Mouse (Mus musculus) embryonic facial prominence, embryonic 14.5 days (tissue): ENCODE results near the gene Ephx1. TPM values are rescaled to one million over a fixed set of nuclear protein-coding genes. Genes with fewer than 3 reads are reported as not detected.

Experiments
- ATAC-seq: fragments of 200-750 bp; cut with Nextera tagmentation; 2 replicates; pipeline ENCODE4 v1.8.0; 2017; ENCODE audit warnings: low read depth, moderate number of reproducible peaks, moderate TSS enrichment
- DNase-seq: peaks from one replicate; pipeline ENCODE4 v3.0.0-alpha.2; 2015; ENCODE audit warnings: low spot score
- H3K27ac ChIP-seq: fragments of 300-500 bp; sonication (generic); replicated peaks from 2 replicates; pipeline ENCODE4 v1.5.1; 2014; ENCODE audit warnings: low read depth, mild to moderate bottlenecking, low read length, moderate library complexity
- H3K27me3 ChIP-seq: fragments of 300-500 bp; sonication (generic); replicated peaks from 2 replicates; pipeline ENCODE4 v1.6.1; 2014; ENCODE audit warnings: low read length; ENCODE audit not compliant: control insufficient read depth, insufficient read depth
- H3K36me3 ChIP-seq: fragments of 300-500 bp; sonication (generic); 2 replicates; pipeline ENCODE4 v1.6.1; 2014; ENCODE audit warnings: low read length, mixed read lengths; ENCODE audit not compliant: control insufficient read depth, insufficient read depth
- H3K4me1 ChIP-seq: fragments of 300-500 bp; sonication (generic); 2 replicates; pipeline ENCODE4 v1.6.1; 2014; ENCODE audit warnings: antibody characterized with exemption, low read length; ENCODE audit not compliant: control insufficient read depth, insufficient read depth
- H3K4me2 ChIP-seq: fragments of 300-500 bp; sonication (generic); 2 replicates; pipeline ENCODE4 v1.6.1; 2014; ENCODE audit warnings: low read depth, mild to moderate bottlenecking, low read length, moderate library complexity, mixed read lengths
- H3K4me3 ChIP-seq: fragments of 300-500 bp; sonication (generic); 2 replicates; pipeline ENCODE4 v1.5.1; 2014; ENCODE audit warnings: low read depth, mild to moderate bottlenecking, low read length
- H3K9ac ChIP-seq: fragments of 300-500 bp; sonication (generic); 2 replicates; pipeline ENCODE4 v1.6.1; 2014; ENCODE audit warnings: low read depth, mild to moderate bottlenecking, low read length, moderate library complexity, mixed read lengths
- H3K9me3 ChIP-seq: fragments of 300-500 bp; sonication (generic); 2 replicates; pipeline ENCODE4 v1.6.1; 2016; ENCODE audit warnings: low read length; ENCODE audit not compliant: control insufficient read depth
- WGBS: fragments of 180-500 bp; shearing (Covaris S2); extraction: QIAGEN DNeasy Blood & Tissue Kit; methylation state at CpG from one replicate; pipeline ENCODE4 v1.1.7; 2014; 5-methylcytosine and 5-hydroxymethylcytosine counted together
- polyA plus RNA-seq: library from polyadenylated mRNA; unstranded; fragments of >200 nt; fragmentation: Nextera tagmentation; extraction: Ambion mirVana; gene quantifications from 2 replicates; pipeline ENCODE4 v1.2.1, GENCODE M21; 2014

The Ephx1 gene
- polyA plus RNA-seq, 1 experiment from 2014 or later = 15.4 TPM

GRCm38 (mm10) chr1:181017212-181017711 lies 3.4 kb downstream of the Ephx1 start:
- ATAC-seq (peak; percentile 88), DNase-seq (peak; percentile 76)
- H3K27me3 ChIP-seq = no peaks in the 10 kb centered on the region
- H3K4me3 ChIP-seq = peak overlapping the region; percentile 49
- peak overlapping the region; percentile 96 for H3K4me2 ChIP-seq
- 3% methylated on average over 10 of the region's 22 CpGs for WGBS
- H3K9ac ChIP-seq = peak overlapping the region; percentile 63
- peak overlapping the region; percentile 15; the same call in 1 of the 2 replicates for H3K27ac ChIP-seq
- peaks cover 22% of the 10 kb centered on the region for H3K4me1 ChIP-seq
- H3K36me3 ChIP-seq = no peaks in the 10 kb centered on the region
- no peaks in the 10 kb centered on the region for H3K9me3 ChIP-seq

GRCm38 (mm10) chr1:181016532-181017131 lies 4.1 kb downstream of the Ephx1 start:
- Histone ChIP-seq H3K4me2 (peak overlapping the region; percentile 96), H3K27ac (peak overlapping the region; percentile 15), H3K4me3 (peak overlapping the region; percentile 49), H3K36me3 (no peaks in the 10 kb centered on the region), H3K9ac (peak overlapping the region; percentile 63), H3K4me1 (peaks cover 22% of the 10 kb centered on the region), H3K27me3 (no peaks in the 10 kb centered on the region), H3K9me3 (no peaks in the 10 kb centered on the region)
- peak; percentile 87 for DNase-seq
- WGBS = under 1% methylated on average over 20 of the region's 21 CpGs
- peak; percentile 68 for ATAC-seq

GRCm38 (mm10) chr1:181016045-181016444 lies 4.7 kb downstream of the Ephx1 start:
- 77% methylated on average over 4 of the region's 4 CpGs for WGBS
- H3K4me3 ChIP-seq = 0 out of 2 replicates have a peak overlapping the region, but pooled peaks have one; percentile 49
- no peaks in the 10 kb centered on the region for H3K9me3 ChIP-seq
- no peaks in the 10 kb centered on the region for H3K27me3 ChIP-seq
- H3K27ac ChIP-seq = peak overlapping the region; percentile 58; the same call in 1 of the 2 replicates
- DNase-seq (no peak), ATAC-seq (no peak)
- H3K4me1 ChIP-seq = peaks cover 22% of the 10 kb centered on the region
- H3K36me3 ChIP-seq = no peaks in the 10 kb centered on the region
- peak overlapping the region; percentile 96 for H3K4me2 ChIP-seq
- no peak overlapping the region for H3K9ac ChIP-seq

- peak; percentile 56 for DNase-seq
- Histone ChIP-seq H3K27me3 (no peaks in the 10 kb centered on the region), H3K4me1 (peaks cover 22% of the 10 kb centered on the region), H3K9me3 (no peaks in the 10 kb centered on the region), H3K4me3 (no peak overlapping the region), H3K36me3 (no peaks in the 10 kb centered on the region), H3K9ac (no peak overlapping the region), H3K27ac (0 out of 2 replicates have a peak overlapping the region, but pooled peaks have one; percentile 58), H3K4me2 (no peak overlapping the region)
- peak; percentile 15; the same call in 1 of the 2 replicates for ATAC-seq
These were observed 5.1 kb downstream of the Ephx1 start for GRCm38 (mm10) chr1:181015558-181015957.

- no peak overlapping the region for H3K4me2 ChIP-seq
- H3K9me3 ChIP-seq = no peaks in the 10 kb centered on the region
- H3K36me3 ChIP-seq = no peaks in the 10 kb centered on the region
- DNase-seq = no peak
- no peak overlapping the region for H3K4me3 ChIP-seq
- no peak for ATAC-seq
- no peak overlapping the region; the same call in 1 of the 2 replicates for H3K27ac ChIP-seq
- no peak overlapping the region for H3K9ac ChIP-seq
- peaks cover 22% of the 10 kb centered on the region for H3K4me1 ChIP-seq
- no peaks in the 10 kb centered on the region for H3K27me3 ChIP-seq
- 70% methylated on average over 6 of the region's 6 CpGs for WGBS
These were observed 5.8 kb downstream of the Ephx1 start for GRCm38 (mm10) chr1:181014731-181015500.

GRCm38 (mm10) chr1:181013446-181013845 lies 7.3 kb downstream of the Ephx1 start:
- H3K9me3 ChIP-seq = no peaks in the 10 kb centered on the region
- no peak overlapping the region for H3K9ac ChIP-seq
- H3K4me3 ChIP-seq = no peak overlapping the region
- no peaks in the 10 kb centered on the region for H3K27me3 ChIP-seq
- H3K36me3 ChIP-seq = no peaks in the 10 kb centered on the region
- H3K4me2 ChIP-seq = no peak overlapping the region
- no peak for ATAC-seq
- DNase-seq = no peak
- WGBS = 76% methylated on average over 6 of the region's 6 CpGs
- peaks cover 22% of the 10 kb centered on the region for H3K4me1 ChIP-seq
- no peak overlapping the region for H3K27ac ChIP-seq

- Histone ChIP-seq H3K4me2 (no peak overlapping the region), H3K36me3 (no peaks in the 10 kb centered on the region), H3K9me3 (no peaks in the 10 kb centered on the region), H3K9ac (no peak overlapping the region), H3K27ac (no peak overlapping the region), H3K27me3 (no peaks in the 10 kb centered on the region), H3K4me3 (no peak overlapping the region), H3K4me1 (peaks cover 22% of the 10 kb centered on the region)
- DNase-seq (no peak), ATAC-seq (no peak)
- WGBS = 73% methylated on average over 3 of the region's 3 CpGs
These were observed 8.3 kb downstream of the Ephx1 start for GRCm38 (mm10) chr1:181012416-181012815.

- H3K4me2 ChIP-seq = no peak overlapping the region
- peaks cover 18% of the 10 kb centered on the region for H3K4me1 ChIP-seq
- H3K27me3 ChIP-seq = no peaks in the 10 kb centered on the region
- ATAC-seq (no peak), DNase-seq (no peak)
- H3K4me3 ChIP-seq = no peak overlapping the region
- no peak overlapping the region for H3K27ac ChIP-seq
- WGBS = 61% methylated on average over 5 of the region's 5 CpGs
- no peak overlapping the region for H3K9ac ChIP-seq
- H3K9me3 ChIP-seq = no peaks in the 10 kb centered on the region
- H3K36me3 ChIP-seq = no peaks in the 10 kb centered on the region
These were observed 9.1 kb downstream of the Ephx1 start for GRCm38 (mm10) chr1:181011601-181012000.
